Mouse (Mus musculus) limb, embryonic 14.5 days (tissue): ENCODE results near the gene Rab5if. TPM values are rescaled to one million over a fixed set of nuclear protein-coding genes. Genes with fewer than 3 reads are reported as not detected.

Experiments
- ATAC-seq: fragments of 200-750 bp; cut with Nextera tagmentation; 2 replicates; pipeline ENCODE4 v1.8.0; 2017; ENCODE audit warnings: low read depth, moderate number of reproducible peaks, moderate TSS enrichment; ENCODE audit not compliant: low FRiP score
- DNase-seq: peaks from one replicate; pipeline ENCODE4 v3.0.0-alpha.2; 2015; ENCODE audit warnings: low spot score
- H3K27ac ChIP-seq: fragments of 300-500 bp; sonication (generic); replicated peaks from 2 replicates; pipeline ENCODE4 v1.5.1; 2014; ENCODE audit warnings: low read depth, mild to moderate bottlenecking, low read length, moderate library complexity, mixed read lengths
- H3K27me3 ChIP-seq: fragments of 300-500 bp; sonication (generic); 2 replicates; pipeline ENCODE4 v1.6.1; 2014; ENCODE audit warnings: low read length, mixed read lengths; ENCODE audit not compliant: control insufficient read depth, insufficient read depth
- H3K36me3 ChIP-seq: fragments of 300-500 bp; sonication (generic); 2 replicates; pipeline ENCODE4 v1.6.1; 2014; ENCODE audit warnings: mild to moderate bottlenecking, low read length, moderate library complexity, mixed read lengths; ENCODE audit not compliant: control insufficient read depth, insufficient read depth
- H3K4me1 ChIP-seq: fragments of 300-500 bp; sonication (generic); 2 replicates; pipeline ENCODE4 v1.6.1; 2014; ENCODE audit warnings: antibody characterized with exemption, low read length, mixed read lengths; ENCODE audit not compliant: control insufficient read depth, insufficient read depth
- H3K4me2 ChIP-seq: fragments of 300-500 bp; sonication (generic); replicated peaks from 2 replicates; pipeline ENCODE4 v1.6.1; 2014; ENCODE audit warnings: low read depth, mild to moderate bottlenecking, low read length, moderate library complexity; ENCODE audit not compliant: severe bottlenecking
- H3K4me3 ChIP-seq: fragments of 300-500 bp; sonication (generic); replicated peaks from 2 replicates; pipeline ENCODE4 v1.5.1; 2014; ENCODE audit warnings: low read length
- H3K9ac ChIP-seq: fragments of 300-500 bp; sonication (generic); 2 replicates; pipeline ENCODE4 v1.6.1; 2014; ENCODE audit warnings: mild to moderate bottlenecking, low read depth, low read length, moderate library complexity; ENCODE audit not compliant: severe bottlenecking
- H3K9me3 ChIP-seq: fragments of 300-500 bp; sonication (generic); 2 replicates; pipeline ENCODE4 v1.6.1; 2016; ENCODE audit warnings: low read length; ENCODE audit not compliant: control insufficient read depth
- POLR2A ChIP-seq: fragments of 200-500 bp; IDR thresholded peaks from 2 replicates; pipeline ENCODE4 v1.8.0; 2012; ENCODE audit warnings: inconsistent platforms, mild to moderate bottlenecking, moderate library complexity, borderline replicate concordance; ENCODE audit not compliant: insufficient read depth, insufficient read length; ENCODE audit errors: extremely low read depth
- WGBS: fragments of 180-500 bp; shearing (Covaris S2); extraction: QIAGEN DNeasy Blood & Tissue Kit; methylation state at CpG from one replicate; pipeline ENCODE4 v1.1.7; 2014; 5-methylcytosine and 5-hydroxymethylcytosine counted together
- polyA plus RNA-seq, 2 experiments: library from polyadenylated mRNA; depleted of rRNA in 1 of 2; stranded (reverse) in 1 of 2; unstranded in 1 of 2; fragments of >200 nt; fragmentation: Nextera tagmentation in 1 of 2; extraction: Ambion mirVana in 1 of 2; gene quantifications; 2 replicates each; pipeline versions ENCODE4 v1.2.1 to v1.2.3; 2012 to 2014

Rab5if gene
- polyA plus RNA-seq, 2 experiments: 106 to 171 TPM

GRCm38 (mm10) chr2:156841028-156841840 lies 21.7 kb upstream of the Rab5if start:
- ATAC-seq (0 out of 2 replicates have a peak, but pooled peaks have one; percentile 10), DNase-seq (peak; percentile 55)
- peaks cover 41% of the 10 kb centered on the region for H3K4me1 ChIP-seq
- no peaks in the 10 kb centered on the region for H3K27me3 ChIP-seq
- H3K9me3 ChIP-seq: no peaks in the 10 kb centered on the region
- peaks cover 23% of the 10 kb centered on the region for H3K36me3 ChIP-seq
- H3K4me3 ChIP-seq: peak overlapping the region; percentile 83
- peak overlapping the region; percentile 93 for H3K9ac ChIP-seq
- H3K4me2 ChIP-seq: peak overlapping the region; percentile 82
- TF ChIP-seq POLR2A: no peak
- WGBS: under 1% methylated on average over 42 of the region's 42 CpGs
- peak overlapping the region; percentile 93 for H3K27ac ChIP-seq

- H3K9ac ChIP-seq: peak overlapping the region; percentile 93
- H3K9me3 ChIP-seq: no peaks in the 10 kb centered on the region
- peak overlapping the region; percentile 82 for H3K4me2 ChIP-seq
- ATAC-seq: 0 out of 2 replicates have a peak, but pooled peaks have one; percentile 5
- peak; percentile 73 for DNase-seq
- H3K27me3 ChIP-seq: no peaks in the 10 kb centered on the region
- H3K4me1 ChIP-seq: peaks cover 41% of the 10 kb centered on the region
- H3K27ac ChIP-seq: peak overlapping the region; percentile 93
- H3K4me3 ChIP-seq: peak overlapping the region; percentile 83
- TF ChIP-seq POLR2A: no peak
- WGBS: under 1% methylated on average over 20 of the region's 20 CpGs
- H3K36me3 ChIP-seq: peaks cover 27% of the 10 kb centered on the region
These were observed 20.9 kb upstream of the Rab5if start for GRCm38 (mm10) chr2:156841841-156842706.

- no peak for TF ChIP-seq POLR2A
- ATAC-seq (no peak), DNase-seq (no peak)
- WGBS: 13% methylated on average over 11 of the region's 11 CpGs
- Histone ChIP-seq H3K9ac (peak overlapping the region; percentile 93), H3K27me3 (no peaks in the 10 kb centered on the region), H3K4me2 (peak overlapping the region; percentile 82), H3K4me1 (peaks cover 41% of the 10 kb centered on the region), H3K27ac (peak overlapping the region; percentile 93), H3K9me3 (no peaks in the 10 kb centered on the region), H3K4me3 (peak overlapping the region; percentile 83), H3K36me3 (peaks cover 34% of the 10 kb centered on the region)
These were observed 20.2 kb upstream of the Rab5if start for GRCm38 (mm10) chr2:156842711-156843110.

- H3K36me3 ChIP-seq: peaks cover 40% of the 10 kb centered on the region
- no peaks in the 10 kb centered on the region for H3K27me3 ChIP-seq
- no peak overlapping the region for H3K9ac ChIP-seq
- WGBS: 38% methylated on average over 10 of the region's 10 CpGs
- no peak for TF ChIP-seq POLR2A
- no peak overlapping the region for H3K27ac ChIP-seq
- H3K9me3 ChIP-seq: no peaks in the 10 kb centered on the region
- peaks cover 41% of the 10 kb centered on the region for H3K4me1 ChIP-seq
- no peak overlapping the region for H3K4me3 ChIP-seq
- peak overlapping the region; percentile 82 for H3K4me2 ChIP-seq
- ATAC-seq (no peak), DNase-seq (no peak)
These were observed 19.6 kb upstream of the Rab5if start for GRCm38 (mm10) chr2:156843331-156843730.

- ATAC-seq (no peak), DNase-seq (no peak)
- Histone ChIP-seq H3K9ac (peak overlapping the region; percentile 12; the same call in 1 of the 2 replicates), H3K27me3 (no peaks in the 10 kb centered on the region), H3K4me3 (no peak overlapping the region), H3K27ac (peak overlapping the region; percentile 66), H3K4me1 (peaks cover 41% of the 10 kb centered on the region), H3K9me3 (no peaks in the 10 kb centered on the region), H3K4me2 (0 out of 2 replicates have a peak overlapping the region, but pooled peaks have one; percentile 8), H3K36me3 (peaks cover 50% of the 10 kb centered on the region)
- WGBS: 41% methylated on average over 10 of the region's 10 CpGs
- no peak for TF ChIP-seq POLR2A
These were observed 18.2 kb upstream of the Rab5if start for GRCm38 (mm10) chr2:156844715-156845114.
